Mouse (Mus musculus): ENCODE results near the gene Ets1. TPM values are rescaled to one million over a fixed set of nuclear protein-coding genes. Genes with fewer than 3 reads are reported as not detected.

The Ets1 gene
- total and polyA plus RNA-seq, 3 experiments, result 10.0 to 23.5 (median 19.8) TPM

DNA sequence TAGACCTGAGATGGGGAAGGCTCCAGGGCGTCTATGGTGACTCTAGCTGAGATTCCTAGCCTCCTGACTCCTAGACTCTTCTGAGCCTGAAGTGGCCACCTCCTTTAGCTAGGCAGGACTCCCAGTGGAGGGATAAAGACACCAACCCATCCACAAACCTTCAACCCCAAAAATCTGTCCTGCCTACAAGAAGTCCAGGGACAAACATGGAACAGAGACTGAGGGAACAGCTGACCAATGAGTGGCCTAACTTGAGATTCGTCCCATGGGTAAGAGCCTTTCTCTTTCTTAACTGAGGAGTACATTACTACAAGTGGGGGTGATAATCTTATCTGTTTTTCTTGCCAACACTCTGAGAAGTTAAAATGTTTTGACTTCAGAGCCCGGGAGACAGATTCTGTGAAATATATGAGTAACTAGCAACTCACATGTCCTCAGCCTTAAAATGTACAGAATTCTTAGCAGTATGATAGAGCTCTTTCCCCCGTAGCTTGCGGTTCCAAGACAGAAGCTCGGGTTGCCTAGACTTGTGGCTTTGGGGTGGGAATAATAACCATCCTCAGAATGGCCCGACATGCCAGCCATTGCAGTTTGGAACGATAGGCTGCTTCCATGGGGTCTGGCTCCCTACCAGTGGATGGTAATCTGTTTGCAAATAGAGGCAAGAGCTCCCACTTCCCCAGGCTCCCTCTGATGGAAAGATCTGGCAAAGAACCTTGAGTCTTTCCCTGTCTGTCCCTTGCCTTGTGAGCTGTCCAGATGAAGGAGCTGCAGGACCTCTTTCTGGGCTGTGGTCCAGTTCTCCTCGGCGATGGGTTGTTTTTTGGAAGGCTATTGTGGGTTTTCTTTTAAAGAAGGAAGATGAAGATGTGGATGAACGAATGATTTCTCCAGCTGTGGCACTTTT, 30.8 kb downstream of the Ets1 start:
- in situ Hi-C loops (cut with MboI; ENCODE audit: low pct_ligation_motif_present, low pct_unique_long_range_greater_than_20kb, low sequenced_read_pairs), result no loop called here
- no peaks in the 10 kb centered on the region for H3K36me3 ChIP-seq (replicated peaks in 1 of 2; ENCODE audit: control insufficient read depth in 1 of 2, insufficient read depth in 1 of 2, low read length in 1 of 2)
- H3K9me3 ChIP-seq (replicated peaks; ENCODE audit: low read length), result no peaks in the 10 kb centered on the region
- DNase-seq (ENCODE audit: extremely low read depth), result no peak
- no peak overlapping the region for H3K4me2 ChIP-seq (ENCODE audit: insufficient read depth, low read depth, poor library complexity, severe bottlenecking)
- peaks cover 14 to 51% of the 10 kb centered on the region in 2 experiments for H3K4me1 ChIP-seq (ENCODE audit: control insufficient read depth in 1 of 2, insufficient read depth in 2 of 2)
- dilution Hi-C loops (cut with MboI; ENCODE audit: extremely low pct_ligation_motif_present, extremely low pct_unique_long_range_greater_than_20kb, low sequenced_read_pairs), result no loop called here
- H3K4me3 ChIP-seq (replicated peaks in 1 of 3; ENCODE audit: low read depth in 2 of 3, low read length in 2 of 3, poor library complexity in 1 of 3), result no peak overlapping the region
- TF ChIP-seq PAX5 (IDR thresholded peaks at IDR 0.05; ENCODE audit: low read length) (no peak), CHD2 (IDR thresholded peaks at IDR 0.05; ENCODE audit: low read length) (no peak), GABPA (IDR thresholded peaks at IDR 0.05; ENCODE audit: insufficient replicate concordance, low read depth, low read length) (no peak), NELFE (IDR thresholded peaks at IDR 0.05; ENCODE audit: low read depth, low read length) (no peak), ZNF384 (IDR thresholded peaks at IDR 0.05; ENCODE audit: low read depth, low read length) (no peak), NRF1 (IDR thresholded peaks at IDR 0.05; ENCODE audit: low read depth, low read length) (no peak), POLR2AphosphoS2 (IDR thresholded peaks at IDR 0.05; ENCODE audit: low read depth, low read length) (no peak), UBTF (IDR thresholded peaks at IDR 0.05; ENCODE audit: low read depth, low read length) (no peak), KAT2A (IDR thresholded peaks at IDR 0.05; ENCODE audit: insufficient replicate concordance, low read length) (no peak), MAX (IDR thresholded peaks at IDR 0.05; ENCODE audit: low read length) (no peak), ZKSCAN1 (IDR thresholded peaks at IDR 0.05; ENCODE audit: borderline replicate concordance, low read depth, low read length) (no peak), USF2 (conservative IDR thresholded peaks at IDR 0.05; ENCODE audit: low read depth, low read length) (no peak), SMC3 (IDR thresholded peaks at IDR 0.05; ENCODE audit: low read depth, low read length) (no peak), MXI1 (IDR thresholded peaks at IDR 0.05; ENCODE audit: low read depth, low read length) (no peak), POLR2A (IDR thresholded peaks at IDR 0.05; ENCODE audit: low read depth, low read length) (no peak), HCFC1 (IDR thresholded peaks at IDR 0.05; ENCODE audit: low read depth, low read length) (no peak), IRF4 (IDR thresholded peaks at IDR 0.05; ENCODE audit: low read depth, low read length) (no peak), MYC (IDR thresholded peaks at IDR 0.05; ENCODE audit: low read depth, low read length) (no peak)
- H3K27me3 ChIP-seq (replicated peaks), result no peaks in the 10 kb centered on the region
- H3K79me2 ChIP-seq (replicated peaks; ENCODE audit: control insufficient read depth, extremely low read depth, insufficient read depth, poor library complexity, severe bottlenecking), result no peaks in the 10 kb centered on the region
- H3K27ac ChIP-seq (ENCODE audit: insufficient read depth, low read depth), result no peak overlapping the region
- no peak overlapping the region for H3K9ac ChIP-seq (ENCODE audit: insufficient read depth, low read depth)

- H3K4me2 ChIP-seq (ENCODE audit: insufficient read depth, low read depth, poor library complexity, severe bottlenecking), result peak overlapping the region; percentile 68
- no peaks in the 10 kb centered on the region for H3K27me3 ChIP-seq (replicated peaks)
- TF ChIP-seq TBP (conservative IDR thresholded peaks at IDR 0.05; ENCODE audit: low read depth, low read length) (no peak), JUND (conservative IDR thresholded peaks at IDR 0.05; ENCODE audit: low read depth, low read length) (no peak), ELF1 (IDR thresholded peaks at IDR 0.05; ENCODE audit: low read depth, low read length) (no peak), ZNF384 (IDR thresholded peaks at IDR 0.05; ENCODE audit: low read depth, low read length) (no peak), USF1 (IDR thresholded peaks at IDR 0.05; ENCODE audit: low read depth, low read length) (no peak), IRF4 (IDR thresholded peaks at IDR 0.05; ENCODE audit: low read depth, low read length) (no peak), TCF12 (IDR thresholded peaks at IDR 0.05; ENCODE audit: low read depth, low read length) (no peak), CHD1 (IDR thresholded peaks at IDR 0.05; ENCODE audit: low read depth, low read length) (no peak), PAX5 (IDR thresholded peaks at IDR 0.05; ENCODE audit: low read length) (no peak), GABPA (IDR thresholded peaks at IDR 0.05; ENCODE audit: insufficient replicate concordance, low read depth, low read length) (no peak), RCOR1 (conservative IDR thresholded peaks at IDR 0.05; ENCODE audit: low read depth, low read length) (no peak), HCFC1 (IDR thresholded peaks at IDR 0.05; ENCODE audit: low read depth, low read length) (no peak), POLR2AphosphoS2 (IDR thresholded peaks at IDR 0.05; ENCODE audit: low read depth, low read length) (no peak), SMC3 (IDR thresholded peaks at IDR 0.05; ENCODE audit: low read depth, low read length) (no peak), POLR2A (IDR thresholded peaks at IDR 0.05; ENCODE audit: low read depth, low read length) (no peak), MEF2A (IDR thresholded peaks at IDR 0.05; ENCODE audit: borderline replicate concordance, low read depth, low read length) (no peak), MAX (IDR thresholded peaks at IDR 0.05; ENCODE audit: low read length) (no peak)
- no peaks in the 10 kb centered on the region for H3K36me3 ChIP-seq (replicated peaks in 1 of 2; ENCODE audit: control insufficient read depth in 1 of 2, insufficient read depth in 1 of 2, low read length in 1 of 2)
- DNase-seq (ENCODE audit: extremely low read depth), result no peak
- dilution Hi-C loops (cut with MboI; ENCODE audit: extremely low pct_ligation_motif_present, extremely low pct_unique_long_range_greater_than_20kb, low sequenced_read_pairs), result no loop called here
- H3K4me1 ChIP-seq (ENCODE audit: control insufficient read depth in 1 of 2, insufficient read depth in 2 of 2), result peaks cover 13 to 53% of the 10 kb centered on the region in 2 experiments
- no peaks in the 10 kb centered on the region for H3K79me2 ChIP-seq (replicated peaks; ENCODE audit: control insufficient read depth, extremely low read depth, insufficient read depth, poor library complexity, severe bottlenecking)
- H3K9me3 ChIP-seq (replicated peaks; ENCODE audit: low read length), result no peaks in the 10 kb centered on the region
- in situ Hi-C loops (cut with MboI; ENCODE audit: low pct_ligation_motif_present, low pct_unique_long_range_greater_than_20kb, low sequenced_read_pairs), result no loop called here
- H3K9ac ChIP-seq (ENCODE audit: insufficient read depth, low read depth), result no peak overlapping the region
- H3K4me3 ChIP-seq (replicated peaks in 1 of 3; ENCODE audit: low read depth in 2 of 3, low read length in 2 of 3, poor library complexity in 1 of 3), result no peak overlapping the region
- H3K27ac ChIP-seq (ENCODE audit: insufficient read depth, low read depth), result no peak overlapping the region
These were observed 31.5 kb downstream of the Ets1 start for GRCm38 (mm10) chr9:32667518-32667908.

Data from CH12.LX (cell line).